Mouse (Mus musculus): ENCODE data around the gene Gm32742. TPM values are rescaled to one million over a fixed set of nuclear protein-coding genes. Genes with fewer than 3 reads are reported as not detected.
A peak's percentile ranks its signal among the peaks of the same experiment; 100 is the strongest.

Gene Gm32742
- total RNA-seq, 1 experiment, result under 0.01 TPM

GRCm38 (mm10) chr9:51102963-51103807, 62.1 kb downstream of the Gm32742 start:
- Histone ChIP-seq H3K27ac (ENCODE audit: insufficient read depth, low read depth, low read length, poor library complexity, severe bottlenecking) (no peak overlapping the region), H3K9ac (ENCODE audit: insufficient read depth, low read depth, low read length, poor library complexity, severe bottlenecking) (peak overlapping the region; percentile 8), H3K4me1 (ENCODE audit: control insufficient read depth in 2 of 2, insufficient read depth in 2 of 2, low read length in 2 of 2, poor library complexity in 1 of 2) (peaks cover 0 to 8% of the 10 kb centered on the region in 2 experiments; a peak in 2 of 4 replicates), H3K4me3 (ENCODE audit: insufficient read depth in 1 of 2, low read depth in 1 of 2, low read length in 2 of 2, poor library complexity in 1 of 2, severe bottlenecking in 1 of 2) (peak overlapping the region; percentile 53 to 65), H3K36me3 (ENCODE audit: control insufficient read depth, insufficient read depth, low read length, poor library complexity, severe bottlenecking) (no peaks in the 10 kb centered on the region), H3K9me3 (ENCODE audit: control insufficient read depth, insufficient read depth, low read depth, low read length) (no peaks in the 10 kb centered on the region)
- in situ Hi-C loops (cut with MboI; ENCODE audit: low sequenced_read_pairs in 2 of 2, unreplicated experiment in 2 of 2), result no loop called here
- DNase-seq (ENCODE audit: low read depth, low spot score), result peak; percentile 25
- TF ChIP-seq MAFK (IDR thresholded peaks at IDR 0.05; ENCODE audit: insufficient read depth, low read depth, low read length), result peak; percentile 65; the same call in 1 of the 2 replicates
- no peak for TF ChIP-seq ZC3H11A (IDR thresholded peaks at IDR 0.05; ENCODE audit: borderline replicate concordance, low read depth, low read length)
- no peak for TF ChIP-seq ZNF384 (IDR thresholded peaks at IDR 0.05; ENCODE audit: low read depth, low read length)

DNA sequence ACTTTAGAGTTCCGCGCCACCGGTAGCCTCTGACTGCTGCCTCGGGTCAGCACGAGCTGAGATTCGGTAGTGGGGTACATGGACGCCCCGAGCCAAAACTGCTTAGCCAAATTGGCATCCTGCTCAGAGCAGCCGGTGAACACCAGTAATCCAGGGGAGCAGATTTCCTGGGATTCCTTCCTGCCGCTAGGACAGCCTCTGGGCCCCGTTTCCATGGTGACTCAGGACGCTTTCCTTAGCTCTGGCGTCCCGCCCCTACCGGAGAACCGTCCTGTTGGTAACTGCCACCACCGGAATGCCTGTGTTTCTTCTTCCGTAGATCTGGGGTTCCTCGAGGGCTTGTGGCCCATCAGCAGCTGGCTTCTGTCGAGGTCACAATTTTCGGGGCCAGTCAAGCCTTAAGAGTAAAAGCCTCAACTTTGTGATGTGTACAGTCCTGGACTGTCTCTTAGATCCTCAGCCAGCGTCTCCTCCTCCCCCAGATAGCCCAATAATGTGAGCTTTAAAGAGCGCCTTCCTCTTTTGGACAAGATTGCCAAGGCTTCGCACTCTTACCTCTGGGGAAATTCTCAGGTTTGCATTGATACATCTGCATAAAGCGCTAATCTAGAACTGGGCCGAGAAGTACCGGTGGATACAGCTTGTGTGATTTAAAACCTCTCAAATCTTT, 63.4 kb downstream of the Gm32742 start, which contains the start of gene 4833427G06Rik:
Gene 4833427G06Rik, minus strand, starts transcription at position 323 of the 670 bp plus-strand sequence.
- Histone ChIP-seq H3K4me3 (ENCODE audit: insufficient read depth in 1 of 2, low read depth in 1 of 2, low read length in 2 of 2, poor library complexity in 1 of 2, severe bottlenecking in 1 of 2) (no peak within 1 kb of the TSS), H3K9me3 (ENCODE audit: control insufficient read depth, insufficient read depth, low read depth, low read length) (no peaks in the 10 kb centered on the region), H3K9ac (ENCODE audit: insufficient read depth, low read depth, low read length, poor library complexity, severe bottlenecking) (no peak within 1 kb of the TSS), H3K4me1 (ENCODE audit: control insufficient read depth in 2 of 2, insufficient read depth in 2 of 2, low read length in 2 of 2, poor library complexity in 1 of 2) (peaks cover 0 to 8% of the 10 kb centered on the region in 2 experiments; a peak in 2 of 4 replicates), H3K27ac (ENCODE audit: insufficient read depth, low read depth, low read length, poor library complexity, severe bottlenecking) (no peak within 1 kb of the TSS; the same call in 1 of the 2 replicates), H3K36me3 (ENCODE audit: control insufficient read depth, insufficient read depth, low read length, poor library complexity, severe bottlenecking) (no peaks in the 10 kb centered on the region)
- TF ChIP-seq HCFC1 (IDR thresholded peaks at IDR 0.05; ENCODE audit: borderline replicate concordance, insufficient read depth, low read length), result no peak
- TF ChIP-seq ZNF384 (IDR thresholded peaks at IDR 0.05; ENCODE audit: low read depth, low read length), result no peak
- no peak for TF ChIP-seq CHD2 (IDR thresholded peaks at IDR 0.05; ENCODE audit: low read depth, low read length)
- TF ChIP-seq MAFK (IDR thresholded peaks at IDR 0.05; ENCODE audit: insufficient read depth, low read depth, low read length), result no peak
- no peak for TF ChIP-seq ZC3H11A (IDR thresholded peaks at IDR 0.05; ENCODE audit: borderline replicate concordance, low read depth, low read length)
- in situ Hi-C loops (cut with MboI; ENCODE audit: low sequenced_read_pairs in 2 of 2, unreplicated experiment in 2 of 2), result no loop called here
- peak; percentile 60 for DNase-seq (ENCODE audit: low read depth, low spot score)

DNA sequence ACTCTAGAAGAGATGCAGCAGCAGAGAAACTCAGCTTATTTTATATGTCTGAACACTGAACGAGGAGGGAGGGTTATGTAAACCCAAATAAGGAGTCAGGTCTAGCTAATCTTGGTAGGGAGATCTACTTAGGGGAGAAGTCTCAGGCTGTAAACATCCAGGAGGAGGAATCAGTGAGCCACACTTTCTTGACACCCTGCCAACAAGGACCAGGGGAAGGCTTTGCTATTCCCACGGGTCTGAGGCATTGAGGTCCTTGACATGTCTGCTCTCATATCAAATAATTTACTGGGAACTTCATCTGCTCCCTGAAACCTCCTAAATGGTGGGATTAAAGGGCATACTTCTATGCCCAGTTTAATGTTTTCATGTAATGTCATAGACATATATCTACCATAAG, 69.0 kb downstream of the Gm32742 start:
- Histone ChIP-seq H3K36me3 (ENCODE audit: control insufficient read depth, insufficient read depth, low read length, poor library complexity, severe bottlenecking) (no peaks in the 10 kb centered on the region), H3K9ac (ENCODE audit: insufficient read depth, low read depth, low read length, poor library complexity, severe bottlenecking) (no peak overlapping the region), H3K4me1 (ENCODE audit: control insufficient read depth in 2 of 2, insufficient read depth in 2 of 2, low read length in 2 of 2, poor library complexity in 1 of 2) (no peaks in the 10 kb centered on the region), H3K4me3 (ENCODE audit: insufficient read depth in 1 of 2, low read depth in 1 of 2, low read length in 2 of 2, poor library complexity in 1 of 2, severe bottlenecking in 1 of 2) (no peak overlapping the region), H3K27ac (ENCODE audit: insufficient read depth, low read depth, low read length, poor library complexity, severe bottlenecking) (no peak overlapping the region), H3K9me3 (ENCODE audit: control insufficient read depth, insufficient read depth, low read depth, low read length) (no peaks in the 10 kb centered on the region)
- TF ChIP-seq MAFK (IDR thresholded peaks at IDR 0.05; ENCODE audit: insufficient read depth, low read depth, low read length) (no peak), ZC3H11A (IDR thresholded peaks at IDR 0.05; ENCODE audit: borderline replicate concordance, low read depth, low read length) (no peak), CHD2 (IDR thresholded peaks at IDR 0.05; ENCODE audit: low read depth, low read length) (no peak), HCFC1 (IDR thresholded peaks at IDR 0.05; ENCODE audit: borderline replicate concordance, insufficient read depth, low read length) (no peak), ZNF384 (IDR thresholded peaks at IDR 0.05; ENCODE audit: low read depth, low read length) (no peak)
- no peak for DNase-seq (ENCODE audit: low read depth, low spot score)
- in situ Hi-C loops (cut with MboI; ENCODE audit: low sequenced_read_pairs in 2 of 2, unreplicated experiment in 2 of 2), result no loop called here

DNA sequence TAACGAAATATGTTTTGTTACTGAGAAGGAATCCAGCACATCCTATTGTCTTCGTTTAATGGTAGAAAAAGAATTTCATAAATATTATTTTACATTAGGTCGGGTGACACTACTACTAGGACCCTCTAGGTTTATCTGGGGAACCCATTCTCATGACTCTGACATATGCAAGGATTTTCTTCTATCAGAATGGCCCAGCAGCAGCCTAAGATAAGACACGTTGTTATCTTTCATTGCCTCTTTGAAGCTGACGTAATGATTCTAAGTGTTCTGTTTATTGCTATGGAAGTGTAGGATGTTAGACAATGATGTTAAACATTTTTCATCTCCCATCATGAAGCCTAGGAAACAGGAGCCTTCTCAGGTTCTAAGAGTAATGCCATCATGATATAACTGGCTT, 71.6 kb downstream of the Gm32742 start:
- no peaks in the 10 kb centered on the region for H3K4me1 ChIP-seq (ENCODE audit: control insufficient read depth in 2 of 2, insufficient read depth in 2 of 2, low read length in 2 of 2, poor library complexity in 1 of 2)
- H3K4me3 ChIP-seq (ENCODE audit: insufficient read depth in 1 of 2, low read depth in 1 of 2, low read length in 2 of 2, poor library complexity in 1 of 2, severe bottlenecking in 1 of 2), result no peak overlapping the region
- no peak for TF ChIP-seq CHD2 (IDR thresholded peaks at IDR 0.05; ENCODE audit: low read depth, low read length)
- no peak for TF ChIP-seq ZNF384 (IDR thresholded peaks at IDR 0.05; ENCODE audit: low read depth, low read length)
- TF ChIP-seq ZC3H11A (IDR thresholded peaks at IDR 0.05; ENCODE audit: borderline replicate concordance, low read depth, low read length), result no peak
- no peaks in the 10 kb centered on the region for H3K9me3 ChIP-seq (ENCODE audit: control insufficient read depth, insufficient read depth, low read depth, low read length)
- no peak overlapping the region for H3K9ac ChIP-seq (ENCODE audit: insufficient read depth, low read depth, low read length, poor library complexity, severe bottlenecking)
- no peak overlapping the region for H3K27ac ChIP-seq (ENCODE audit: insufficient read depth, low read depth, low read length, poor library complexity, severe bottlenecking)
- no peaks in the 10 kb centered on the region for H3K36me3 ChIP-seq (ENCODE audit: control insufficient read depth, insufficient read depth, low read length, poor library complexity, severe bottlenecking)
- in situ Hi-C loops (cut with MboI; ENCODE audit: low sequenced_read_pairs in 2 of 2, unreplicated experiment in 2 of 2), result no loop called here
- DNase-seq (ENCODE audit: low read depth, low spot score), result no peak

Measured in ES-E14 (cell line).